Mouse (Mus musculus) limb, embryonic 12.5 days (tissue): ENCODE results near the gene Ptar1. TPM values are rescaled to one million over a fixed set of nuclear protein-coding genes. Genes with fewer than 3 reads are reported as not detected.
"Not testable (repeated sequence)": the region's sequence is repeated elsewhere in the genome, so short reads cannot be mapped to it uniquely, and the experiment has no call there.

ENCODE experiments used
- ATAC-seq: fragments of 200-750 bp; cut with Nextera tagmentation; 2 replicates; pipeline ENCODE4 v1.8.0; 2017; ENCODE audit warnings: low read depth, moderate TSS enrichment; ENCODE audit not compliant: insufficient number of reproducible peaks, insufficient read depth, low FRiP score, low TSS enrichment
- H3K27ac ChIP-seq: fragments of 300-500 bp; sonication (generic); 2 replicates; pipeline ENCODE4 v1.5.1; 2016; ENCODE audit warnings: mild to moderate bottlenecking, moderate library complexity
- H3K27me3 ChIP-seq: fragments of 300-500 bp; sonication (generic); 2 replicates; pipeline ENCODE4 v1.6.1; 2016; ENCODE audit warnings: mild to moderate bottlenecking, moderate library complexity
- H3K36me3 ChIP-seq: fragments of 300-500 bp; sonication (generic); 2 replicates; pipeline ENCODE4 v1.6.1; 2016; ENCODE audit warnings: mild to moderate bottlenecking, moderate library complexity
- H3K4me1 ChIP-seq: fragments of 300-500 bp; sonication (generic); replicated peaks from 2 replicates; pipeline ENCODE4 v1.6.1; 2016
- H3K4me2 ChIP-seq: fragments of 300-500 bp; sonication (generic); 2 replicates; pipeline ENCODE4 v1.6.1; 2016; ENCODE audit warnings: mild to moderate bottlenecking, moderate library complexity
- H3K4me3 ChIP-seq: fragments of 300-500 bp; sonication (generic); replicated peaks from 2 replicates; pipeline ENCODE4 v1.5.1; 2016; ENCODE audit warnings: mild to moderate bottlenecking
- H3K9ac ChIP-seq: fragments of 300-500 bp; sonication (generic); replicated peaks from 2 replicates; pipeline ENCODE4 v1.6.1; 2016; ENCODE audit warnings: mild to moderate bottlenecking, moderate library complexity
- H3K9me3 ChIP-seq: fragments of 300-500 bp; sonication (generic); 2 replicates; pipeline ENCODE4 v1.6.1; 2016; ENCODE audit warnings: mild to moderate bottlenecking, moderate library complexity
- WGBS: fragments of 180-500 bp; shearing (Covaris S2); methylation state at CpG from one replicate; pipeline ENCODE4 v1.1.7; 2016; 5-methylcytosine and 5-hydroxymethylcytosine counted together
- polyA plus RNA-seq: library from polyadenylated mRNA; unstranded; fragments of >200 nt; fragmentation: Nextera tagmentation; extraction: Ambion mirVana; gene quantifications from 2 replicates; pipeline ENCODE4 v1.2.1, GENCODE M21; 2016

Ptar1 gene
- polyA plus RNA-seq, 1 experiment from 2014 or later = 6.3 TPM

DNA sequence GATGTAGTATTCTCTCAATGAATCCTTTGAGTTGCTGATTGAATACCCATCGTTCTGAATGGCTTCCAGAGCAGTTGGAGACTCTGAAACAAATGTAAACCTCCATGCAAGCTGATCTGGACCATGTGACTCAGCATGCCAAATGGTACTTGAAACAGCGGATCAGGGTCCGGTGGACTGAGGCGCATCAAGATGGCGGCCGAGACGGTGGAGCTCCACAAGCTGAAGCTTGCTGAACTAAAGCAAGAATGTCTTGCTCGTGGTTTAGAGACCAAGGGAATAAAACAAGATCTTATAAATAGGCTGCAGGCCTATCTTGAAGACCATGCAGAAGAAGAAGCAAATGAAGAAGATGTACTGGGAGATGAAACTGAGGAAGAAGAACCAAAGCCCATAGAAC, 11.6 kb upstream of the Ptar1 start:
- ATAC-seq = not testable (repeated sequence)

DNA sequence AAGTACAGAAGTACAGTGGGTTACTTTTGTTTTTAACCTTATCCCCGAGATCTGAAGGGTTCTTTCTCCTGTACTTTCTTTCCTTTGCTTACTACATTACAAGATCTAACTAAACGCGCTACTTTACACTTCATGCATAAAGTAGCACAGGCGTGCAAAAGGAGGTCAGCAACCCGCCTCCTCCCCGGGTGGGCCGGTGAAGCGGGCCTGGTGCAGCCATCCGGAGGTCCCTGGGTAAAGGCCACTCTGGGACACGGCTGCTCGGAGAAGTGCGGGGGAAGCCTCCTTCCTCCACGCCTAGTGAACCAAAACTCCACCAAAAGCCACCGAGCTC, 300 bp upstream of the Ptar1 start:
- H3K9ac ChIP-seq = peak overlapping the region; percentile 94
- 1% methylated on average over 14 of the region's 14 CpGs for WGBS
- no peak; the same call in 1 of the 2 replicates for ATAC-seq
- peaks cover 8% of the 10 kb centered on the region for H3K4me1 ChIP-seq
- no peaks in the 10 kb centered on the region for H3K9me3 ChIP-seq
- peak overlapping the region; percentile 84 for H3K4me3 ChIP-seq
- H3K27me3 ChIP-seq = no peaks in the 10 kb centered on the region
- peak overlapping the region; percentile 95 for H3K27ac ChIP-seq
- H3K36me3 ChIP-seq = no peaks in the 10 kb centered on the region
- H3K4me2 ChIP-seq = peak overlapping the region; percentile 63

More for the DNA sequence above, 11.6 kb upstream of the Ptar1 start:
- H3K9ac ChIP-seq, H3K36me3 ChIP-seq, H3K4me2 ChIP-seq, H3K27me3 ChIP-seq, H3K9me3 ChIP-seq, H3K4me3 ChIP-seq, H3K27ac ChIP-seq, H3K4me1 ChIP-seq: not testable (repeated sequence)
- WGBS = 91% methylated on average over 8 of the region's 8 CpGs

DNA sequence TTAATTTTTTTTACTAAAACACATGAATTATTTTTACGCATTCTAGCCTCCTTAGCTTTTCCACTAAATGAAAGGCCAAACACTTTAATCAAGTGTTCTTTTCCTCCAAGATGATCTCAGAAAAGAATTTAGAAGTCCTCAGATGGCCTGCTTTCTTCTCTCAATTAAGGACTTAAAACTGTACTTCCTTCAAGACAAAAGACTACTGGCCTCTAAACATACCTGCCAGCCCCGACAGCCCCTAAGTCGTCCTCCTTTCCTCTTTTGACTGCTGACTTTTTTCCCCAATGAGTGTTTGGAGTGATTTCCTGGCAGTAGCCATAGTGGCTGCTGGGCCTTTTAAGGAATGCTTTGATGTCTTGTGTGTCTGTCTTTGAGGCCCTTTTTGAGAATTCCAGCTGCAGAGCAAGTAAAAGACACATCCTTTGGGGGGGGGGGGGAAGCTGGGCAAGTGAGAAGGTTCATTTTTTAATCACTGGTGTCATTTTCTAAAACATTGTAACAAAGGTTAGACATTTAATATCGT, 1.3 kb downstream of the Ptar1 start:
- Histone ChIP-seq H3K4me1 (peaks cover 8% of the 10 kb centered on the region), H3K4me3 (peak overlapping the region; percentile 84), H3K36me3 (no peaks in the 10 kb centered on the region), H3K9me3 (no peaks in the 10 kb centered on the region), H3K4me2 (peak overlapping the region; percentile 63), H3K27ac (no peak overlapping the region), H3K27me3 (no peaks in the 10 kb centered on the region), H3K9ac (no peak overlapping the region)
- no peak for ATAC-seq
- 22% methylated on average over 4 of the region's 4 CpGs for WGBS

DNA sequence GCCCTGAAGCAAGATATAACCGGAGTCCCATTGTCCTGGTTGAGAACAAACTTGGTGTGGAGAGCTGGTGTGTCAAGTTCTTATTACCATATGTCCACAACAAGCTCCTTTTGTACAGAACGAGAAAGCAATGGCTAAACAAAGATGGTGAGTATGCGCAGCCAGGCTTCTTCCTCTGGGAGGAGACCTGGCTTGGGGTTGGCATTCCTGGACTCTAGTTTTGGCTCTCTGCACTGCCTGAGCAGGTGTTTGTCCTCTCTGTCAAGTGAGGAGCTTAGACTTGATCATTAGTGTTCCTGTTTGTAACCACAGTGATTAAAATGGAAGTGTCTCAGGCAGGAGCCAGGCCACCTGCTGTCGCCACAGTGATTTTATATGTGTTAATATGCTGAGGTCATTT, 7.1 kb downstream of the Ptar1 start:
- no peaks in the 10 kb centered on the region for H3K4me1 ChIP-seq
- WGBS = 91% methylated on average over 4 of the region's 4 CpGs
- no peak overlapping the region for H3K9ac ChIP-seq
- H3K4me2 ChIP-seq = no peak overlapping the region
- no peak overlapping the region for H3K27ac ChIP-seq
- H3K36me3 ChIP-seq = peaks cover 45% of the 10 kb centered on the region
- ATAC-seq = no peak
- no peak overlapping the region for H3K4me3 ChIP-seq
- H3K27me3 ChIP-seq = no peaks in the 10 kb centered on the region
- H3K9me3 ChIP-seq = no peaks in the 10 kb centered on the region

DNA sequence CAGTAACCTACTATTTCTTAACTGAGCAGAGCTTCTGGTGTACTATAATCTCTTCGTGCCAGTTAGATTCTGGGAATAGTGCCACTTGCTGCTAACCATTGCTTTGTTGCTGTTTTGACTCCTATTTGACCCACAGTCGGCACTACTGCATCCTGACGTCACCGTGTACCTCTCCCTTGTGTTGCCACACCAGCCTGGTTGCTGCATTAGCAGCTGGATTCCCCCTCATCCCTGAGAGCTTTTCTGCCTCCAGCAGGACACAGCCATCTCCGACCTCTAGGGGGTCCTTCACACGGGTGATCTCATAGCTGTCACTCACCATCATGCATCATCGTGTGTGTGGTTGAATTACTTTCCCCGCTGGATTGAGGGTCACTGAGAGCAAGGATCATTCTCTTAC, 10.6 kb downstream of the Ptar1 start:
- no peak overlapping the region for H3K27ac ChIP-seq
- WGBS = 88% methylated on average over 8 of the region's 8 CpGs
- no peak for ATAC-seq
- peaks cover 69% of the 10 kb centered on the region for H3K36me3 ChIP-seq
- no peak overlapping the region for H3K9ac ChIP-seq
- H3K4me2 ChIP-seq = no peak overlapping the region
- no peaks in the 10 kb centered on the region for H3K4me1 ChIP-seq
- no peaks in the 10 kb centered on the region for H3K27me3 ChIP-seq
- H3K4me3 ChIP-seq = no peak overlapping the region
- H3K9me3 ChIP-seq = no peaks in the 10 kb centered on the region

DNA sequence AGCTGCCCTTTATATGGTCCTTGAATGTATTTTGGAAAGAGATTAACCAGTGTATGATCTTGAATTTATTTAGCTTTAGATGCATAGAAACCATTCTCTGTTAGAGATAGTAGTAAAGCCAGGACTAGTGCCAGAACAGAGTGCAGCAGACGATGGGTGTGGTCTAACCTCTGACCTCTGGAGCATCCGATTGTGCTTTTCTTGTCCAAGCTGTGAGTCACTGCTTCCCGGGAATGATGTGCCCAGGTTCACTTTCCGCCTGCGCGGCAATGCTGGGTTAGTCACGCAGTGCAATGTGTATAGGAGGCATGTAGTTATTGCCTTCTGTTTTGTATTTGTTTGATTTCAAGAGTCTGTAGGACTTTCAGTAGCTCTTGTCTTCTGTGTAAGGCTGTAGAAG, 11.1 kb downstream of the Ptar1 start:
- Histone ChIP-seq H3K4me2 (no peak overlapping the region), H3K9ac (no peak overlapping the region), H3K9me3 (no peaks in the 10 kb centered on the region), H3K27me3 (no peaks in the 10 kb centered on the region), H3K4me3 (no peak overlapping the region), H3K36me3 (peaks cover 74% of the 10 kb centered on the region), H3K4me1 (no peaks in the 10 kb centered on the region), H3K27ac (no peak overlapping the region)
- no peak for ATAC-seq
- 83% methylated on average over 7 of the region's 7 CpGs for WGBS

DNA sequence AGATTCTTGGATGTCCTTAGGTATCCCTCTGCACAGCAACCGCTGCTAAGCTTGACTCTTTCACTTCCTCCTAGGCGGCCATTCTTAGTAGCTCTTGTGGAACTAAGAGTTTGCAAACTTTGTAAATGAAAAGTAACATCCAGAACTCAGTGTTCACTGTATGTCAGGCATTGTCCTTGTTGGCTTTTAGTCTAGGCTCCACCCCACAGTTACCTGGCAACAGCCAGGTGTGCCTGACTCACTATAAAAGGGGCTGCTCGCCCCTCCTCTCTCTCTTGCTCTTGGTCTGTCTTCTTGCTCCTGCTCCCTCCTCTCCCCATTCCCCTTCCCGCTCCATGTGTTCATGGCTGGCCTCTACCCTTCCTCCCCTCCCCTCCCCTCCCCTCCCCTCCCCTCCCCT, 11.9 kb downstream of the Ptar1 start:
- H3K4me1 ChIP-seq = no peaks in the 10 kb centered on the region
- H3K9me3 ChIP-seq = no peaks in the 10 kb centered on the region
- no peak overlapping the region for H3K9ac ChIP-seq
- no peak overlapping the region for H3K4me3 ChIP-seq
- H3K27ac ChIP-seq = no peak overlapping the region
- ATAC-seq = no peak
- WGBS = 87% methylated on average over 4 of the region's 4 CpGs
- H3K27me3 ChIP-seq = no peaks in the 10 kb centered on the region
- peaks cover 78% of the 10 kb centered on the region for H3K36me3 ChIP-seq
- no peak overlapping the region for H3K4me2 ChIP-seq

DNA sequence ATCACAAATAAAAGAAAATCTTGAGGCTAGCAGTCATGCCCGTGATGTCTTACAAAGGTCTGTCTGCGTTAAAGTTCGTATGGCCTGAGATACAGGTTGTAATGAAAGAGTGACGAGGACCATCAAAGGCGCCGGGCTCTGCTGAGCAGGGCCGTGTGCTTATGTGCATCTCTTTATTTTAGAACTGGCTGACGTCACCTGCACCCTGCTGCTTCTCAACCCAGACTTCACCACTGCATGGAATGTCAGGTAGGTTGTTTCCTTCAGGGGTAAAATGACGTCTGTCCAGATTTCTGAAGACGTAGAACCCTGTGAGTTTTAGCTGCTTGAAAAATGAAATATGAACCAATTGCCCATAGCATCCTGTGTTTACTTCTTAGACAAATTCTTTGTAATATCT, 15.7 kb downstream of the Ptar1 start:
- Histone ChIP-seq H3K36me3 (peaks cover 76% of the 10 kb centered on the region), H3K4me2 (no peak overlapping the region), H3K27me3 (no peaks in the 10 kb centered on the region), H3K9ac (no peak overlapping the region), H3K9me3 (no peaks in the 10 kb centered on the region), H3K4me3 (no peak overlapping the region), H3K4me1 (no peaks in the 10 kb centered on the region), H3K27ac (no peak overlapping the region)
- ATAC-seq = no peak
- WGBS = 88% methylated on average over 10 of the region's 10 CpGs

DNA sequence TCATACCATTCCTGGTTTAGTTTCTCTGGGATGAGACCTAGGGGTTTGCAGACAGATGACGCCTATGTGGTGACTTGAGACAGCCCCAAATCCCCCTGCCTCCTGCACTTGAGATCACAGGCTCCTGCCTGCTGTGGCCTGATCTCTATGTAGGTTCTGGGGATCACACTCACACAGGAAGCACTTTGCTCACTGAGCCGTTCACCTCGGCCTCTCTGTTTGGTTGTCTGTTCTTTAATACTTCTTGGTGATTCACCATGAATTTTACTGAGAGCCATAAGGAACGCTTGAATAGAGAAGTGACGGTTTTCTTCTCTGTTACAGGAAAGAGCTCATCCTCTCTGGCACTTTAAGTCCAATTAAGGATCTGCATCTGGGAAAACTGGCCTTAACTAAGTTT, 18.2 kb downstream of the Ptar1 start:
- no peak overlapping the region for H3K4me2 ChIP-seq
- WGBS = 96% methylated on average over 5 of the region's 5 CpGs
- no peak overlapping the region for H3K4me3 ChIP-seq
- no peak overlapping the region for H3K27ac ChIP-seq
- H3K9me3 ChIP-seq = no peaks in the 10 kb centered on the region
- no peak overlapping the region for H3K9ac ChIP-seq
- ATAC-seq = no peak
- no peaks in the 10 kb centered on the region for H3K4me1 ChIP-seq
- H3K36me3 ChIP-seq = peaks cover 78% of the 10 kb centered on the region
- no peaks in the 10 kb centered on the region for H3K27me3 ChIP-seq

DNA sequence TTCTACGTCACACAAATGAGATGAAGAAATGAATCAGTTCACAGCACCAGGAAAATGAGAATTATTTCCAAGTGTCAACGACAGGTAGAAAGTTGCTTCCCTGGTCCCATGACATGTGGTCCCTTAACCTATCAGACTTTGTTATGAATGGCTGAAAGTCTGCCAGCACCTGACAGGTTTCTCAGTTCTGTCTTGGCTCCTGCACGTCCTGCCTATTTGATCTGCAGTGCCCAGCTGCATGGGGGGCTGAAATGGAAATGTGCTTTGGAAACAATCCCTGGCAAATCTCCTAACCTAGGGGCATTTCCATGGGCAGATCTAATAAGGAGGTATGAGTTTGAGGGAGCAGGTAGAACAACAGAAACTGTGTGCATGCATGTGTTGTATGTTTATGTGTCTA, 59.3 kb downstream of the Ptar1 start:
- no peak for ATAC-seq
- Histone ChIP-seq H3K27me3 (no peaks in the 10 kb centered on the region), H3K9ac (no peak overlapping the region), H3K4me1 (no peaks in the 10 kb centered on the region), H3K27ac (no peak overlapping the region), H3K4me2 (no peak overlapping the region), H3K4me3 (no peak overlapping the region), H3K9me3 (no peaks in the 10 kb centered on the region), H3K36me3 (no peaks in the 10 kb centered on the region)
- WGBS = 81% methylated on average over 3 of the region's 3 CpGs

DNA sequence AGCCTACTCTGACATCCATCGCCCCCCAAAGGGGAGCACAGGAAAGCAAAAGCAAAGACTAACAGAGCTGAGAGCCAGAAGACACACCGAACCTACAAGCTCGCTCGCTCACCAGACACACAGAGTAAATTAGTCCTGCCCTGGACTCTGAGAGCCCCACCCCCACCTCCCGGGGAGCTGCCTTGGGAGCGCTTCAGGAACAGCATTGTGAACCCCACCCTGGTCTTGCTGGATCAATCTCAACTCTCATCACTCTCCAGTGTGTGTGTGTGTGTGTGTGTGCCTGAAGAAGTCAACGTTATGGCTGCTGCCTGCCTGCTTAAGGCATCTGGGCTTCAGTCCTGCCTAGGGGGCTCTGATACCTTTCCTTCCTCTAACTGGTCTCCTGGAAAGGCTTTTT, 69.8 kb downstream of the Ptar1 start:
- Histone ChIP-seq H3K4me3 (no peak overlapping the region), H3K36me3 (no peaks in the 10 kb centered on the region), H3K9ac (no peak overlapping the region), H3K4me1 (peaks cover 5% of the 10 kb centered on the region; the same call in 1 of the 2 replicates), H3K27me3 (peaks cover 24% of the 10 kb centered on the region), H3K4me2 (peak overlapping the region; percentile 16; the same call in 1 of the 2 replicates), H3K9me3 (no peaks in the 10 kb centered on the region; the same call in 1 of the 2 replicates), H3K27ac (no peak overlapping the region)
- WGBS = 16% methylated on average over 7 of the region's 7 CpGs
- no peak for ATAC-seq

DNA sequence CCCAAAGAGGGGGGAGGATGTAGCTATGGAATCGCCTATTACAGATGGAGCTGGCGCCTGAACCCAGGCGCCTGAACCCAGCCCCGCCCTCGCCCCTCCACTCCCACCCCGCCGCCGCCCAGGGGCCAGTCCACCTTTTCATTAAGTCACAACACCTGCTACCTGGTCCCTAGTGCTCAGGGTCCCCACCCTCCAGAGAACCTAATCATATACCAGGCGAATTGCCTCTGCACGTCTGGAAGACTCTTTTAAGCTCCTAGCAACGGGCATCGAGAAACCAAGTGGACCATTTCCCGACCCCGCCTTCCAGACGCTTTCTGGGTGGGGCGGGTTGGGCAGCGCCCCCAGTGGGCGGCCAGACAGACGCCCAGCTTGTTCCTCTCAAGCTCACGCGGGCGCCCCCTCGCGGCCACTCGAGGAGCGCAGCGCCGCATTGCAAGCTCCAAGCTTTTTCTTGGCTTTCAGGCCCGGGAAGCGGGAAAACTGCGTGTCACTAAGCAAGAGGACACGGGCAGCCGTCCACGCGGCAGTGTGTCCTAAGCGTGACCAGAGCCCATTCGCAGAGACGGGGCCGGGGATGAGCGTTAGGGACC, 70.8 kb downstream of the Ptar1 start:
- Histone ChIP-seq H3K4me2 (peak overlapping the region; percentile 87), H3K27ac (peak overlapping the region; percentile 80), H3K9me3 (no peaks in the 10 kb centered on the region; the same call in 1 of the 2 replicates), H3K9ac (peak overlapping the region; percentile 76), H3K27me3 (peaks cover 24% of the 10 kb centered on the region), H3K4me1 (peaks cover 5% of the 10 kb centered on the region; the same call in 1 of the 2 replicates), H3K36me3 (no peaks in the 10 kb centered on the region), H3K4me3 (peak overlapping the region; percentile 67)
- WGBS = under 1% methylated on average over 40 of the region's 40 CpGs
- ATAC-seq = peak; percentile 69
